Mouse (Mus musculus): ENCODE data around the gene Osm.

Gene Osm

DNA sequence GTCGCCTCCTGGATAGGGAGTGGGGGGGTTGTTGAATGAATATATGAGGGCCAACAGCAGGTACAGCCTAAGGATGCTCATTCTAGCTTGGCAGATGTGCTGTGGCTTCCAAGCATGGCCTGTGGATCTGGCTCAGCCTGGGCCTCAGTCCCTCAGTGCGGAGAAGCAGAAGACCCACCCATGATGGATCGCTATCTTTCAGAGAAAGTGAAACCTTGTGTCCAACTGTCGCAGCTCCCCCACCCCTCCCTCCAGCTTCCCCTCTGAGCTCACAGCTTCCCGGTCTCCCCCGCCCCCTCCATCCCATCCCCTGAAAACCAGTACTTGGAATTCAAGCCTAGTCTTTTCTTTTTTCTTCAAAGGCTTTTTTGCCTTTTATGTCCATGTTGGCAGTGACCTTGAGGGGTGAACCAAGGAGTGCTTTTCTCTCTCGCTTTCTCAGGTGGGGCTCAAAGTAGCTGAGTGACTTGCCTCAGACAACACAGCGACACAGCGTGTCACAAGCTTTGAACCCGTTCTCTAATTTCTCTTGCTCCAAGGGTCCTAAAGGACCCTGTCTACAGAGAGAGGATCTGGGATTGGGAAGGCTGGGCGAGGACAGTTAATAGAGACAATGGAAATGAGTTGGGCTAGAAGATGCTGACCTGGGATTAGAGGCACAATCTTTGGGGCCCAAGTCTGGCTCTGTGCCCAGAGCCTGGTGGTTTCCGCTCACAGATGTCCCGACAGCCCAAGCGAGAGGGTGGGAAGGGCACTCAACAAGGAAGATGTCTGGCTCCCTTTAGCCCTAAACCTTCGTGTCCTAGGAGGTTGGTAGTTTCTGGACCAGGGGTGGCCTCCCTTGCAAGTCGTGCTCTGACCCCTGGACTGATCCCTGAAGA, at the start of gene Osm:
TSS of gene Osm (plus strand) at position 756 of the 881 bp plus-strand sequence.
- DNase-seq = peak; percentile 58

GRCm38 (mm10) chr11:4186486-4187317, 49.5 kb upstream of the Osm start, which contains the start of gene Tbc1d10a:
TSS of gene Tbc1d10a (plus strand) at chr11:4186789.
- DNase-seq = peak; percentile 99

DNA sequence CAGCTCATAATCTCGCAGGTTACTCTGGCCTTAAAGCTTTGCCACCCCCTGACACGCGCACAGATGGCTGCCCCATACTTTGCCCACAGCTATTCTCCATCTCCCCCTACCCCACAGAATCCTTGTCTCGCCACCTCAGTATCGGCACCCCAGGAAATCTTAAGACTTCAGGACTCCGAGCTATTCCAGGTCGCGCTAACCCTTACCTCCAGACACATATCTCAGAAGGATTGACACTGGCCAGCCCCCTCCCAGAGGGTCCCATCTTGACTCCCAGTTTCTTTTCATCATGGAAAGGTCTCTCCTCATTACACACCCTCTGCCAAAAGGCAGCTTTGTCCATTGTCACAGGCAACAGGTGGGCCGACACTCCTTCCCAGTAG, 48.9 kb upstream of the Osm start:
- no peak for DNase-seq

- no peak for DNase-seq
Observed at GRCm38 (mm10) chr11:4189182-4189581, 47.0 kb upstream of the Osm start.

DNA sequence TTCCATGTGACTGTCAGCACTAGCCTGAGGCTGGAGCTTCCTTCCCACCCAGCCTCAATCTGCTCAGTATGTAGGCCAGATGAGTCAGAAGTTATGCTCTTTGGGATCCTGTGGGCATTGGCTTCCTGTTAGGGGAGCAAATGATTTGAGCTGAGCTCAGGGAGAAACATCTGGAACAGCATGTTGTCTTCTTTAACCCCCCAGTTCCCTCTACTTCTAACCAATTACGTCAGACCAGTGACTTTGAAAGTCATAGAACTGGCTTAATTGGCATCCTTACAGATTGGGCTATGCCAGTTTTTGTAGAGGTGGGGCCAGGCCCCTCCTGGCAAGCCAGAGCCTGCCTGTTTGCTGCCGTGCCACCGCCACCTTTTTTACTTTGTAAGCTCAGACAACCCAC, 45.5 kb upstream of the Osm start:
- DNase-seq = no peak

GRCm38 (mm10) chr11:4192757-4193156, 43.5 kb upstream of the Osm start:
- DNase-seq = no peak

- no peak for DNase-seq
Observed at GRCm38 (mm10) chr11:4193420-4193819, 42.8 kb upstream of the Osm start.

- DNase-seq = no peak
Observed at GRCm38 (mm10) chr11:4195597-4196031, 40.6 kb upstream of the Osm start.

- no peak for DNase-seq
Observed at GRCm38 (mm10) chr11:4196636-4197035, 39.6 kb upstream of the Osm start.

DNA sequence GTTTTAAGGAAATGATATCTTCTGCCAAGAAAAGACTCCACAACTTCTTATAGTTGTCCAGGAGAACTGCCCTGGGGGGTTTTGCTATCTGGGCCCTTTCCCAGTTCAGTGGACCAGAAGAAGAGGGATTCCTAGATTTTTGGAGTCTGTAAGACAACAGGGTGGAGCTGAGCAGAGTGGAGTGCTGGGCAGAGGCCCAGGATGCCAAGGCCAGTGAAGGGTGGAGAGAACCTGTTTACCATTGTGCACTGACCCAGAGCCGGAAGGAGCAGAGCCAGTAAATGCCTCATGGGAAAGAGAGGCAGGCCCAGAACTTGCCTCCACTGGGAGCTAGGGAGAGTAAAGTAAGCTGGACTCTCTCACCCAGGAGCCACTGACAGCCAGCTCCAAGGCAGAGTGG, 38.5 kb upstream of the Osm start:
- DNase-seq = no peak

DNA sequence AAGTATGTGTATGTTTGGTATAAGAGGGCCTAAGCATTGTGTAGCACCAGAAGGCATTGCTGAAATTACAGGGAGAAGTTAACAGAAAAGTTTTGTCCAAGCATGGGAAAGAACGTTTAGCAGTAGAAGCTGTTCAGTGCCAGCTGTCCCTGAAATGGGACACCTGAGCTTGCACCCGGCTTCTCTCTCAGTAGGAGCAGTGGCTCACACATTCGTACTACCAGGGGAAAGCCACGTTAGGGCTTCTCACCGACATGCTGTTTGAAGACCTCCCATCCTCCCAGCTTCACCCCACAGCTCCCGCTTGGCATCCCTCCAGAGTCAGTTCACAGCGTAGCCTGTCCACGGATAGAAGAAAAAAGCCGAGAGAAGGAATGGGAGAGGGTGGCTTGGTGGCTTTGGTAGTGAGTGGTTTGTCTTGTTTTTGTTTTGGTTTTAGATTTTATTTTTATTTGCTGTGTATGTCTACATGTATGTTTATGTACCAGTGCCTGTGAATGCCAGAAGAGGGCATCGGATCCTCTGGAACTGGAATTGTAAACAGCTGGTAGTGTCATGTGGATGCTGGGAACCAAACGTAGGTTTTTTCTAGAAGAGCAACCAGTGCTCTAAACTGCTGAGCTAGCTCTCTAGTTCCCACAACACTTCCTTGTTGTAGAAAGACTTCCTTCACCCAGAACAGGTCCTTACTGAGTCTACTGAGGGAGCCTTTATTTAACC, 34.1 kb upstream of the Osm start:
- no peak for DNase-seq

- peak; percentile 25 for DNase-seq
Observed at GRCm38 (mm10) chr11:4202995-4203704, 33.1 kb upstream of the Osm start.

DNA sequence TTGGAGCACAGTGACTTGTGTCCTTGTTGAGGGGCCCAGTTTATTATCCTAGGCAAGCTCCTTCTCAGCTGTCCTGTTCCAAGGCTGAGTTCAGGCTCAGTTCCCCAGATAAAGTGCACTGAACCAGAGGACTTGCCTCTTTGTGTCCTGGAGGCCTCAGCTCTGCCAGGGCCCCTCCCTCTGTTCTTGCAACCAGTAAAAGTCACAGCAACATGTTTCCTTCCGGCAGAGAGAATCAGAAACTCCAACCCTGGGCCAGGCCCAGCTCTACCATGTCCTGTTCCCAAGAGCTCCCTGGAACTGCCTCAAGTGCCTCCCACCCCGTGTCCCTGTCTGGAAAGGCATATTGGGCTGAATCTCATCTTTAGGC, 32.5 kb upstream of the Osm start:
- DNase-seq = peak; percentile 69

GRCm38 (mm10) chr11:4205097-4205655, 31.0 kb upstream of the Osm start:
- no peak for DNase-seq

GRCm38 (mm10) chr11:4205951-4206350, 30.3 kb upstream of the Osm start:
- DNase-seq = no peak

- DNase-seq = peak; percentile 61
Observed at GRCm38 (mm10) chr11:4206563-4206962, 29.7 kb upstream of the Osm start.

- no peak for DNase-seq
Observed at GRCm38 (mm10) chr11:4207655-4208054, 28.6 kb upstream of the Osm start.

DNA sequence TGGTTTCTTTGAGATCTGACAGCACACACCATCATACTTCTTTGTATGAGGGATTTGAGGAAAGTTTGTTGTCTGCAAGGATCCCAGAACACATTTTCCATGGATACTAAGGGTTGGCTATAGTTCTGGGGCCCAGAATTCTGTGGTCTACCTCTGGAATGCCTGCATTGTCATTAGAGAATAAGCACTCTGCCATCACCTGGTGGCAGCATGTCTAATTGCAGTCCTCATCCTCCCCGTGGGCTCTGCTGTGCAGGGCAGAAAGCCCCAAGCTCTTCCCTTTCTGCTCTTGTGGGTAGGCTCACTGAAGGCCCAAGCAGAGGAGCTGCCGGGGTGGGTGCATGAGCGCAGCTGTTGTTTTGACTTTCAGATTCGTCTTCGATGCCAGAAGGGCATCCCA, 26.7 kb upstream of the Osm start:
- DNase-seq = peak; percentile 50

- DNase-seq = no peak
Observed at GRCm38 (mm10) chr11:4210786-4211185, 25.4 kb upstream of the Osm start.

DNA sequence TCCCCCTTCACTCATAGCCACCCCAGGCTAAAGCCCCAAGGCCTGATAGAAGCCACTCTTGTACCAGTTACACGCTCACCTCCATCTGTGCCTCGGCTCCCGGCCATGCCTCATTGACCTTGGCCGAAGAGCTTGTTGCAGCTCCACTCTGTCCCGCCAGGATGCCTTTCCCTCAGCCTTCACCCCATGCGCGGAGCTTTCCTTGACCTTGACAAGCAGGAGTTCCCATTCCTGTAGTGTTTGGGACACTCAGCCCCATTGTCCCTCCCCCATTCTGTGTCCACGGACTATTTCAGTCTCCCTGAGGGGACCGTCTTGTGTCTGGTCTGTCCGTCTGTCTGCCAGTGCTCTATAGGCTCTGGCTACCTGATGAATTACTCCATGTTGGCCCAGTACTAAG, 23.1 kb upstream of the Osm start:
- no peak for DNase-seq

DNA sequence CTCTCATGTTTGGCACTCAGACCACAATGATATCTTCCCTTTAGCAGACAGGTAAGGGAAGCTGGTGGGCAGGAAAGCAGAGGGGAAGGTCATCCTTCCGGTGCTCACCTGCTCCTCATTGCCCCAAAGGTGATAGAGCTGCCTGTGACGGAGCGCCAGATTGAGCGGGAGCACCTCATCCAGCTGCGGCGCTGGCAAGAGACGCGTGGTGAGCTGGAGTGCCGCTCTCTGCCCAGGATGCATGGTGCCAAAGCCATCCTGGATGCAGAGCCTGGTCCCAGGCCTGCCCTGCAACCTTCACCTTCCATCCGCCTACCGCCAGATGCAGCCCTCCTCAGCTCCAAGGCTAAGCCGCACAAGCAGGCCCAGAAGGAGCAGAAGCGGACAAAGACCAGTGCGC, 21.6 kb upstream of the Osm start:
- DNase-seq = no peak

- no peak for DNase-seq
Observed at GRCm38 (mm10) chr11:4215061-4215460, 21.2 kb upstream of the Osm start.
